Mouse (Mus musculus) liver, adult 2 months (tissue): ENCODE data around the gene Schip1.

ENCODE experiments used
- CTCF ChIP-seq: fragments of 200-500 bp; IDR thresholded peaks from 2 replicates; pipeline ENCODE4 v1.5.1; 2011; ENCODE audit warnings: low read depth, low read length, control low read depth
- POLR2A ChIP-seq: fragments of 200-500 bp; IDR thresholded peaks from 2 replicates; pipeline ENCODE4 v1.6.1; 2011; ENCODE audit warnings: low read length, control low read depth; ENCODE audit not compliant: insufficient read depth; ENCODE audit errors: extremely low read depth

DNA sequence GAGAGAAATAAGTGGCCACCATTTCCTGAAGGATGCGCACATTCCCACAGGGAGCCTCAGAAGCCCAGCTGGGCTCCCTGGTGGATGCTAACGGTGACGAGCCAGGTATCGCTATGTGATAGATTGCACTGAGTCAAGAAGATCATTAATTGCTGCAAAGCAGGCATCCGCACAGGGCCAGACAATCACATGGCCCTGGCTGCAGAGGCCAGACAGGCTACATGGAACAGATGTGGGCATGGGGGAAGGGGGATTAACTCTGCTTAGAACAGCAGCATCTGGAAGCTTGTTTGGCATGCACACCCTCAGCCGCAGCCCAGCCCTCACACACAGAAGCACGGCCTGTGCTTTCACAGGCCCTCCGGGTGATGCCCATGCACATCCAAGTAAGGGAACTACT, 525.8 kb downstream of the Schip1 start:
- TF ChIP-seq CTCF (no peak), POLR2A (no peak)
